Mouse (Mus musculus): ENCODE results near the gene Zfhx2.
A peak's percentile ranks its signal among the peaks of the same experiment; 100 is the strongest.

Zfhx2 gene

GRCm38 (mm10) chr14:55105836-55106809, 14.0 kb upstream of the Zfhx2 start, which contains the start of gene Ap1g2:
Gene Ap1g2, minus strand, starts transcription at chr14:55106593.
- peak; percentile 85 for DNase-seq

- DNase-seq, result no peak
Measured at GRCm38 (mm10) chr14:55105386-55105785, 13.3 kb upstream of the Zfhx2 start.

DNA sequence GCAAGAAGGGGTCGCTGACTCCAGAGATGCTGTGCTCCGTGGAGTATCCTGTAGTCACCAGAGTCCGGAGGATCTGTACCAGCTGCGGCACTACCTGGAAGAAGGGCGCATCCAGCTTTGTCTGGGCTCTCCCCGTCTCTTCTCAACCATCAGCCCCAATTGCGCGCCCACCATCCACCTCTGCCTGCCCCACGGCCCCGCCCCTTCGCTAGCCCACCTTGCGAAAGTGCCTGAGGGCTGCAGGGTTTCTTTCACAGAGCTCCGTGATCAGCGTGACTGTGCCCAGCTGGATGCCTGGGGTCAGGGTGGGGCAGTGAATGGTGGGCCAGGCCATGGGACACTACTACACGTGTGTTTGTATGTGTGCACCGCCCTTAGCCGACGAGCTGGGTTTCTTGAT, 12.2 kb upstream of the Zfhx2 start:
- no peak for DNase-seq

GRCm38 (mm10) chr14:55102253-55102785, 10.2 kb upstream of the Zfhx2 start:
- peak in 1 of 2 experiments; percentile 18 for DNase-seq

- peak in 1 of 2 experiments; percentile 74 for DNase-seq
Measured at GRCm38 (mm10) chr14:55101592-55101991, 9.5 kb upstream of the Zfhx2 start.

DNA sequence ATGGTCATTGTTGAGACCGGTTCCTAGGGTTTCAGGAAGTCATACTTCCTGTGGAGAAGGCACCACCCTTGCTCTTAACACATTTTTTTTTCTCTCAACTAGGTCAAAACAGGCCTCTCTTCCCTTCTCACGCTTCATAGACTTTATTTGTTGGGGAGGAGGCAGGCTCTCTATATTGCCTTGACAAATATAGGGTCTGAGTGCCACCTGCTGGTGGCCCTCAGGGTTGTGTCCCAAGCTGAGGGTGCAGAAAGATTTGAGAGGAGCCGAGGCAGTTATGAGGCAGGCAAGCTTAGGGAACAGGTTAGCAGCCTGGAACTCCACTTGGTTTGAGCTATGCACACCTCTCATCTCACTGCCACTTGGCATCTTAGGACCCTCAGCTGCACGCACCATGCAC, 5.9 kb upstream of the Zfhx2 start:
- peak; percentile 65 to 68 for DNase-seq

DNA sequence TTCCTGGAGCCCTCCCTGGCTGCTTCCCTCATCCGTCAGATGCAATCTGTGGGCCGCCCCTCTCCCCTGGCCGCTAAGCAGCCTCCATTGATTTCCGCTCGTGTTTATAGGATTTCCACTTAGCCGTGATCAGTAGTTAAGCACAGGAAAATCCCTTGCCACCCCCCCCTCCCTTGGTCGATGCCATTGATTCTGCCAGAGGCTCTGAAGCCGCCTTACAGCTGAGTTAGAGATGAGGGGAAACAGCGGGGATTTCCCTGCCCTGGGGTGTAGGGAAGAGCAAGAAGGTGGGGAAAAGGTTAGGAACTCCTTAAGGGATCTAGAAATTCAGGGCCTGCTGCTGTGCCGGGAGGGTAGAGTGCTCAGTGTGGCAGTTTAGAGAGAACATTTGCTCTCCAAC, 5.5 kb upstream of the Zfhx2 start:
- DNase-seq, result no peak

DNA sequence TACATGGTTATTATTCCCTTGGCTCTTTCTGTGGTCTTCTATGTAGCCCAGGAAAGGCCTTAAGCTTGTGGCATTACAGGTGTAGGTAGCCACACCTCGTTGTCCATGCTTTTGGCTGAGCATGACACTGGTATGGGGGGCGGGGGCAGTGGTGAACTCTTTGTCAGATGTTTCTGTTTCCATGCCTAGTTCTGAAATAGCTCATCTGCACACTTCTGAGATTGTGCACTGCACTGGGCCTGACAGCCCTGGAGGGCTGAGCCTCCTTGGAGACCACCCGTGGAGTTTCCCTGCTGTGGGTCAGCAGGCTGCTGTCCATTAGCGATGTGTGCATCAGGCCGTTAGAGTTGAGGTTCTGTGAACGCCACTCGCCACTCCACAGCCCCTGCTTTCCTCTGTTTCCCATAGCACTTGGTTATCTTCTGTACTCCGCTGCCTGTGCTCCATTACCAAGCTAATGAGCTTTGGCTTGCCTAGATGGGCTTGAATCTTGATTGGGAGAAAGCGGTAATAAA, 4.5 kb upstream of the Zfhx2 start:
- DNase-seq, result peak in 1 of 2 experiments; percentile 22

DNA sequence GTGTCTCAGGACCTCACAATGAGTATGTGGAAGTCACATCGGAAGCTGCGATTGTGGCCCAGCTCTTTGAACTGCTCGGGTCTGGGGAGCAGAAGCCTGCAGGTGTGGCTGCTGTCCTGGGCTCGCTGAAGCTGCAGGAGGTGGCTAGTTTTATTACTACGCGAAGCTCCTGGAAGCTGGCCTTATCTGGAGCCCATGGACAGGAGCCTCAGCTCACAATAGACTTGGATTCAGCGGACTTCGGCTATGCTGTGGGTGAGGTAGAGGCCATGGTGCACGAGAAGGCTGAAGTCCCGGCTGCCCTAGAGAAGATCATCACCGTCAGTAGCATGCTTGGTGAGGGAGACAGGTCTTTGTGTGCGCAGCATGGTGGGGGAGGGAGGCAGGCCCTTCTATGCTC, 3.5 kb upstream of the Zfhx2 start:
- no peak for DNase-seq

DNA sequence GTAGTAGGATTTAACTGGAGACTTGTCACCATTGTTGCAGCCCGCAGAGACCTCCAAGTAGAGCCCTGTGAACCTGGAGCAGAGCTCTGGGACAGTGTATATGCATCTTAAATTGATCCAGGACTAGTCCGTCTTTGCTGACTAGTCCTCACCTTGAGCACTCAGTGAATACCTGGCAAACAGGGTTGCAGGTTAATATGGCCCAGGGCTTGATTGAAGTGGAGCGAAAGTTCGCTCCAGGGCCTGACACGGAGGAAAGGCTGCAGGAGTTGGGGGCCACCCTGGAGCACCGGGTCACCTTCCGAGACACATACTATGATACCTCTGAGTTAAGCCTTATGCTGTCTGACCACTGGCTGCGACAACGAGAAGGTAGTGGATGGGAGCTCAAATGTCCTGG, 3.1 kb upstream of the Zfhx2 start:
- no peak for DNase-seq

GRCm38 (mm10) chr14:55094704-55095231, 2.6 kb upstream of the Zfhx2 start, which contains the start of gene Thtpa:
Gene Thtpa, plus strand, starts transcription at chr14:55094784.
- DNase-seq, result peak; percentile 83 to 84

- no peak for DNase-seq
Measured at GRCm38 (mm10) chr14:55093927-55094326, 1.8 kb upstream of the Zfhx2 start.

- no peak for DNase-seq
Measured at GRCm38 (mm10) chr14:55091209-55091865, 787 bp downstream of the Zfhx2 start.

GRCm38 (mm10) chr14:55089199-55089947, 2.8 kb downstream of the Zfhx2 start:
- no peak for DNase-seq

- no peak for DNase-seq
Measured at GRCm38 (mm10) chr14:55086009-55086514, 6.1 kb downstream of the Zfhx2 start.

- peak in 1 of 2 experiments; percentile 15 for DNase-seq
Measured at GRCm38 (mm10) chr14:55085324-55086008, 6.7 kb downstream of the Zfhx2 start.

DNA sequence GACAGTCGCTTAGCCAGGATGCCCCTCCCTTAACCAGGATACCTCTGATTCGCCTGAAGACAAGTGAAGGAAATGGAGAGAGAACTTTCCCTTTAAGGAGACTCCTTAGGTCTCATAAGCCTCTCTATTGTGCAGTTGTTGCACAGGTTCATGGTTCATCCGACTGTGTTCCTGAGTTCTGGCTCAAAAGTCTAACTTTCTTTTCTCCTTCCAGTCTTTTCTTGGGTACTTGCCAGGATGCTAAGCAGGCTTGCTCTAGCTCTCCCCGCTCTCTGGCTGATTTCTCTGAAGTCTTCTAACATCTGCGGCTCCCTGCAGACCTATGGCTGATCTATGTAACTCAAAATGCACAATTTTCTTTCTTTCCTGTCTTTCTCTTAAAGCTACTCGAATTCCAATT, 8.6 kb downstream of the Zfhx2 start:
- no peak for DNase-seq

DNA sequence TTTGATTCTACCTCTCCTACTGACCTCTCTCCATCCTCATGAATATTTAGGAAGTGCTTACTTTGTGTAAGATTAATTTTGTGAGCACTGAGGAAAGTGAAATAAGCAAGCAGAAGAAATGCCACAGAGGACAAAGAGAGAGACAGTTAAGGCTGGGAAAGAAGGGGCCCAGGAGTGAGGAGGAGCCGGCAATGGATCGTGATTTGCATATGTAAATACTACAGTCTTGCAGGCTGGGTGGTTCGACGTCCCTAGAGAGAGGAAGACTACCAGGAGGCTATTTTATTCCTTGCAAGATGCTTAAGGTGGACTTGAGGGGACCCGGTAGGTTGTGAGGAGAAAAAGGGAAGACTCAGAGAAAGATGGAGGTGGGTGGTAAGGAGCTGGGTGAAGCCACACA, 11.0 kb downstream of the Zfhx2 start:
- DNase-seq, result no peak

DNA sequence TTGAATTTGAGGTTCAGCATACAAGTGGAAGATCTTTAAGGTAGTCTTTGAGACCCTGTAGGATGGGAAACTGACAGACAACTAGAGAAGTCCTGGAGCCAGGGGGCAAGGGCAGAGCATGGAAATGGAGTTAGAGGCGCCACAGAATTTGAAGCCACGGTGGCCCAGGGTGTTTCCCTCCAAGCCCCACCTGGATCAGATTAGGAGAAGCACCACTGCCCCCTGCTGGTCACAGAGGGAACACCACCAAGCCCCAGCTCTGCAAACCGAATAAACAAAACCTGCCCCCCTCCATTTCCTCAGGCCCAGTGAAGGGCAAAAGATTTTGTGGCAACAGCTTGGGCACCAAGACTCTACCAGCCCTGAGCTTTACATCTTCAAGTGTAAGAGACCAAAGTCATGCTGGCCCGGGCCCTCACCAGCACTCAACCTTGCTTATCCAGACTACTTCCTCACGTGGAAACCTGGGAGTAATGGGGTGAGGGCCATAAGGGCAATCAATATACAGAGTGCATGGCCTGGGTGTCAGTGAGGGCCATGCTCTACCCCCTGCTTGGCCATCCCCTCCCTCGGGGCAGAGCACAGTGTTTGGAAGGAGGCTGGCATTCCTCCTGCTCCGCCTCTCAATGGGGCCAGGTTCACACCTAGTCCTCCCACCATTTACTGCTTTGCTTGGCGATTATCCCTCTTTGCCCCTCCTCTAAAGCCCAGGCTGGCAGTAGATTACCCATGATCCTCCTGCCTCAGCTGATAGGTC, 12.7 kb downstream of the Zfhx2 start:
- peak; percentile 33 to 78 for DNase-seq

DNA sequence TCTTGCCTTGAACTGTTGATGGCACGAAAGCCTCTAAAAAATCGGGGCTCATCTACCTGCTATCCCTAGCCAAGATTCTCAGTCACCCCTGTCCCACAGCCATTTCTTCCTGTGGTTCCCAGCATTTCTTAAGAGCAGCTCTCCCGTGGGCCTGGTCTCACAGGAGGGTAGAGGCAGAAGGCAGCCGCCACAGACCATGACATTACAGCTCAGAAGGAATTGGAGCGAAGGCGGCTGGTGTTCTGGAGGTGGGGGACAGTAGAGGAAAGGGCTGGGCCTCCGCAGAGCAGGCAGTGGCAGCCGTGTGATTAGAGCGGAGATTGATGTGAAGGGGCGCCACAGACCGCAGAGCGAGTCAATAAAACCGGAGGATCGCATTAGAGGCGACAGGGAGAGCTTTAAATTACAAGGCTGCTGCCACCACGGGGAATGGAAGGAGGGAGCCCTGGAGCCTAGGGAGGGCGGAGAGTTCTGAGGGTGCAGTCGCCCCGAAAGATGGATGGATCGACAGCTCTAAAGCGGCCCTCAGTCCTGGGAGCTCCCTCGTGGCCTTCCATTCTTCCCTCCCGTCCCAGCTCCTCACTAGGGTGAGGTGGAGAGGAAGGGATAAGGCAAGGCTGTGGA, 13.6 kb downstream of the Zfhx2 start:
- DNase-seq, result no peak
